Mouse (Mus musculus) neural tube, postnatal 0 days (tissue): ENCODE measurements around the gene Npr3. TPM values are rescaled to one million over a fixed set of nuclear protein-coding genes. Genes with fewer than 3 reads are reported as not detected.

Experiments used
- polyA plus RNA-seq: library from polyadenylated mRNA; unstranded; fragments of >200 nt; fragmentation: Nextera tagmentation; extraction: Ambion mirVana; gene quantifications from 2 replicates; pipeline ENCODE4 v1.2.1, GENCODE M21; 2015

Gene Npr3
- polyA plus RNA-seq, result 2.2 TPM in 2 replicates

GRCm38 (mm10) chr15:11906571-11907531 is at the start of gene Npr3:
Gene Npr3, minus strand, starts transcription at chr15:11907287.

Other genes with a start within 250 kb of the Npr3 start
- 555 and 600 TPM in 2 replicates for gene Sub1, start 89.7 kb upstream of the Npr3 start, polyA plus RNA-seq
- 258 TPM in 2 replicates for gene Zfr, start 210.5 kb upstream of the Npr3 start, polyA plus RNA-seq